In genomic region chr1:153136647-153137046, GRCm38 (mm10) we compare ENCODE assay signal across 16 mouse cellular contexts. TPM values are rescaled to one million over a fixed set of nuclear protein-coding genes. Genes with fewer than 3 reads are reported as not detected.
DNase-seq lines count a peak whose midpoint lies in the region; ATAC-seq and TF ChIP-seq lines count a peak whose summit lies in the region.
"Had no signal": no experiment of that assay in that cellular context is flagged by ENCODE, and none has a peak within 500 bp of the region (broad histone marks: within the 10 kb centered on the region; RNA-seq: fewer than 3 reads in every experiment).

No protein-coding gene starts in this region.

- no peaks in the 10 kb centered on the region for H3K27me3 ChIP-seq in kidney, adult 2 months (replicated peaks; ENCODE audit: control insufficient read depth, insufficient read depth, low read length)
- no peaks in the 10 kb centered on the region for H3K27me3 ChIP-seq in stomach, postnatal 0 days (ENCODE audit: control insufficient read depth, insufficient read depth, low read length)

- DNase-seq in kidney, adult 2 months = peak; percentile 45
- no peak for DNase-seq in kidney, adult 8-10 months
- DNase-seq in lung, postnatal 10 days = peak; percentile 58
- DNase-seq in lung, adult 18-20 months = no peak
- peak; percentile 48 for DNase-seq in gastrocnemius, postnatal 25 days
- DNase-seq in stomach, postnatal 0 days (ENCODE audit: low spot score) = no peak
- DNase-seq: cerebellum, postnatal 36 days; left cerebral cortex, postnatal 4 days; right cerebral cortex, postnatal 14 days; thymus, postnatal 14 days had no signal

- H3K4me2 ChIP-seq in stomach, postnatal 0 days (replicated peaks; ENCODE audit: low read depth) = no peak overlapping the region
- H3K4me2 ChIP-seq: forebrain, embryonic 12.5 days; hindbrain, embryonic 14.5 days; liver, embryonic 11.5 days; midbrain, embryonic 11.5 days had no signal

- 53% methylated on average over 13 of the region's 13 CpGs for WGBS in kidney, adult 2 months
- WGBS in stomach, postnatal 0 days = 55% methylated on average over 13 of the region's 13 CpGs

- H3K4me1 ChIP-seq in kidney, adult 2 months (ENCODE audit: control insufficient read depth, insufficient read depth, low read length) = no peaks in the 10 kb centered on the region
- H3K4me1 ChIP-seq in stomach, postnatal 0 days (replicated peaks; ENCODE audit: control insufficient read depth, insufficient read depth) = 0 out of 2 replicates have a peak, but pooled peaks cover 5% of the 10 kb centered on the region

- H3K36me3 ChIP-seq in kidney, adult 2 months (ENCODE audit: control insufficient read depth, insufficient read depth, low read length) = no peaks in the 10 kb centered on the region
- no peaks in the 10 kb centered on the region for H3K36me3 ChIP-seq in stomach, postnatal 0 days (ENCODE audit: control insufficient read depth, insufficient read depth, low read length)
- H3K36me3 ChIP-seq: forebrain, embryonic 12.5 days had no signal

- no peak for TF ChIP-seq POLR2A in kidney, adult 2 months (IDR thresholded peaks at IDR 0.05; ENCODE audit: low read depth, low read length)

- no peak overlapping the region for H3K4me3 ChIP-seq in kidney, adult 2 months (ENCODE audit: insufficient read depth, low read depth, low read length)
- H3K4me3 ChIP-seq in stomach, postnatal 0 days (ENCODE audit: low read depth, low read length) = no peak overlapping the region
- H3K4me3 ChIP-seq: forebrain, embryonic 12.5 days had no signal

- no peak overlapping the region for H3K27ac ChIP-seq in kidney, adult 2 months (ENCODE audit: insufficient read depth, low read depth, low read length)
- H3K27ac ChIP-seq in stomach, postnatal 0 days (replicated peaks) = no peak overlapping the region
- H3K27ac ChIP-seq: forebrain, embryonic 12.5 days; hindbrain, embryonic 14.5 days had no signal

- no peaks in the 10 kb centered on the region for H3K9me3 ChIP-seq in stomach, postnatal 0 days (ENCODE audit: control insufficient read depth, low read length)
- H3K9me3 ChIP-seq: forebrain, embryonic 12.5 days had no signal

- peak overlapping the region; percentile 2; the same call in 1 of the 2 replicates for H3K9ac ChIP-seq in stomach, postnatal 0 days (ENCODE audit: low read length)
- H3K9ac ChIP-seq: forebrain, embryonic 12.5 days; hindbrain, embryonic 14.5 days had no signal

- TF ChIP-seq CTCF in kidney, adult 2 months (conservative IDR thresholded peaks at IDR 0.05; ENCODE audit: insufficient read depth, insufficient read length, low read depth, low read length) = no peak
- no peak for TF ChIP-seq CTCF in stomach, postnatal 0 days (IDR thresholded peaks at IDR 0.05; ENCODE audit: low read depth)

- no peak for TF ChIP-seq EP300 in stomach, postnatal 0 days (optimal IDR thresholded peaks at IDR 0.05)

- no peak for ATAC-seq in stomach, postnatal 0 days (ENCODE audit: low FRiP score, low TSS enrichment)
- ATAC-seq in megakaryocyte progenitor cell, adult 5-6 weeks (replicated peaks; ENCODE audit: poor library complexity) = no peak
- ATAC-seq: intestine, embryonic 16.5 days had no signal

RNA-seq across cellular contexts. Expression of gene Lamc2, which starts 49.6 kb away (rescaled TPM):
- 7.0 TPM in 2 replicates for polyA plus RNA-seq in kidney, adult 2 months (2012; rRNA removed)
- 1 to 10 TPM; 5.0 to 6.1 TPM for total RNA-seq in gastrocnemius, postnatal 25 days (2021)
- polyA plus RNA-seq in stomach, postnatal 0 days (2015; fragmentation: Nextera tagmentation; extraction: Ambion mirVana) = 17.6 and 18.2 TPM in 2 replicates
- total RNA-seq in megakaryocyte progenitor cell, adult 5-6 weeks (2015) = 0.02 TPM in 1 of 2 replicates, not detected in the other
- not detected in 2 replicates for total RNA-seq in megakaryocyte progenitor cell, adult 5-6 weeks (2017)

Comparison
In these comparisons a context has a peak if more than half of its experiments do, and no peak if none do; other contexts are left out.
1. DNase-seq: peak in kidney, adult 2 months (single experiment), lung, postnatal 10 days (single experiment) and gastrocnemius, postnatal 25 days (single experiment); none in kidney, adult 8-10 months (0 of 2), lung, adult 18-20 months (0 of 2) and stomach, postnatal 0 days (single experiment).
2. RNA of gene Lamc2, which starts 49.6 kb away (total RNA-seq): 5.0 to 6.1 TPM in gastrocnemius, postnatal 25 days; 0.02 TPM in megakaryocyte progenitor cell, adult 5-6 weeks; every median in the first group is over 4 times any median in the second.